Mouse (Mus musculus): Measurements from ENCODE around the gene Traf7.

Gene Traf7

DNA sequence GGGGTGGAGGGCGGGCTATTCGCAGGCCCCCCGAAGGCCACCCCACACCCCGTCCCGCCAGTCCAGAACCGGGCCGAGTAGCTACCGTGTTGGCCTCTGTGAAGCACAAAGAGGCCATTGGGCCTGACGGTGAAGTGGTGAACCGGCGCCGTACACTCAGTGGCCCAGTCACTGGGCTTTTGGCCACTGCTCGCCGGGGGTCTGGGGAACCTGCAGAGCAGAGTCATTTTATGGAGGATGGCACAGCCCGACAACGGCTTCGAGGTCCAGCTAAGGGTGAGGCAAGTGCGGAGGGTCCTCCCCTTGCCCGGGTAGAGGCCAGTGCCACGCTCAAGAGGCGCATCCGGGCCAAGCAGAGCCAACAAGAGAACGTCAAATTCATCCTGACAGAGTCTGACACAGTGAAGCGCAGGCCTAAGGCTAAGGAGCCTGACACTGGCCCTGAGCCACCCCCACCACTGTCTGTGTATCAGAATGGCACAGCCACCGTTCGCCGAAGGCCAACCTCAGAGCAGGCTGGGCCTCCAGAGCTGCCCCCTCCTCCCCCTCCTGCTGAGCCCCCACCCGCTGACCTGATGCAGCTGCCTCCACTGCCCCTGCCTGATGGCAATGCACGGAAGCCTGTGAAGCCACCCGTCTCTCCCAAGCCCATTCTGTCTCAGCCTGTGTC is 22.3 kb downstream of the Traf7 start:
- DNase-seq = no peak

DNA sequence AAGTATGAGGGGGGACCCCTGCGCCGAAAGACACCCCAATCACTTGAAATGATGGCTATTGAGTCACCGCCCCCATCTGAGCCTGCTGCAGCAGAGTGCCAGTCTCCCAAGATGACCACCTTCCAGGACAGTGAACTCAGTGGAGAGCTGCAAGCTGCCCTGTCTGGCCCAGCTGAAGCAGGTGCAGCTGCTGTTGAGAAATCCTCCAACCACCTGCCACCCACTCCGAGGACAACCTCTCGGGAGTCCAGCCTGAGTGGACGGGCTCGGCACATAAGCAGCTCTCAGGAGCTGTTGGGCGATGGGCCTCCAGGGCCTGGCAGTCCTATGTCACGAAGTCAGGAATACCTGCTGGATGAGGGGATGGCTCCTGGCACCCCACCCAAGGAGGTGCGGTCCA is 23.7 kb downstream of the Traf7 start:
- no peak for DNase-seq

DNA sequence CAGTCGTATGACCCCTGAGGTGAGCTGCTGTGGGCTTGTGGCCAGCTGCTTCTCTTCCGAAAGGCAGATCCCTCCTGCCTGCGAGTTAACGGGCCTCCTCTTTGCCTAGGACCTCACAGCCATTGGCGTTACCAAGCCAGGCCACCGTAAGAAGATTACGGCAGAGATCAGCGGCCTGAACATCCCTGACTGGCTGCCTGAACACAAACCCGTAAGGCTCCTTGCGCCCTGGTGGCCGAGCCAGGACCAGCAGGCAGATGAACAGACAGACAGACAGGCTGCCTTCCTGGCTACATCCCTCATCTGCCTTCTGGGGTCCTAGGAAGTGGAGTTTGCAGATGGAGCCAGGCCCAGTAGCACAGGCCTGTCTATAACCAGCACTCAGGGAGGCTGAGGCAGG is 25.5 kb downstream of the Traf7 start:
- no peak for DNase-seq

DNA sequence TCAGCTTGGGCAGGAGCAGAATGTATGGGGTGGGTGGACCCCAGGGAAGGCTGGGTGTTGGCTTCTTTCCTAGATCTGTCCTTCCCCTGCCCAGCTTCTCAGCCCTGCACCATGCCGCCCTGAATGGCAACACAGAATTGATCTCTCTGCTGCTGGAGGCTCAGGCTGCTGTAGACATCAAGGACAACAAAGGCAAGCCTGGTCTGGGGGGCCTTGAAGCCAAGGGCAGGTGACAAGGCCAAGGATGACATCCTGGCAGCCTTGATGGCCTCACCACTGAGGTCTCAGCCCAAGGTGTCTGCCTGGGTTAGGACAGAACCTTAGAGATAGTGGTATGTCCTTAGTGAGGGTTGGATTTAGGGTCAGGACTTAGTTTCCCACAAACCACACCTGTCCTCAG is 31.7 kb downstream of the Traf7 start:
- DNase-seq = no peak

DNA sequence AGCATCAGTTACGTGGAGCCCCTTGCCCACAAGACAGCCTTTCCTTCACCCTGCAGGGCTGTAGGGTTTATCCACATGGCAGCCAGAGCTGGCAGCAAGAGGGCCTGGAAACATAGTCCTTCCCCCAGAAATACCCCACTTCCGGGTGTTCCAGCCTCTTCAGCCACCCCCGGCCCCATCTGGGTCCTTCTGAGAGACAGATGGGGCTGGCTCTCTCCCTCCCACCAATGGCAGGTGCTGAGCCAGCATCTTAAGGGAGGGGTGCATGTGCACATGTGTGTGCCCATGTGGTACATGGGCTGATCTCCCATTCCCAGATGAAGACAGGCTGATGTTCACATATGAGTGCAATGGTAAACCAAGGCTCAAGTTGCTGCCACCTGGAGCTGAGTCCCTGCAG is 32.3 kb downstream of the Traf7 start:
- no peak for DNase-seq

DNA sequence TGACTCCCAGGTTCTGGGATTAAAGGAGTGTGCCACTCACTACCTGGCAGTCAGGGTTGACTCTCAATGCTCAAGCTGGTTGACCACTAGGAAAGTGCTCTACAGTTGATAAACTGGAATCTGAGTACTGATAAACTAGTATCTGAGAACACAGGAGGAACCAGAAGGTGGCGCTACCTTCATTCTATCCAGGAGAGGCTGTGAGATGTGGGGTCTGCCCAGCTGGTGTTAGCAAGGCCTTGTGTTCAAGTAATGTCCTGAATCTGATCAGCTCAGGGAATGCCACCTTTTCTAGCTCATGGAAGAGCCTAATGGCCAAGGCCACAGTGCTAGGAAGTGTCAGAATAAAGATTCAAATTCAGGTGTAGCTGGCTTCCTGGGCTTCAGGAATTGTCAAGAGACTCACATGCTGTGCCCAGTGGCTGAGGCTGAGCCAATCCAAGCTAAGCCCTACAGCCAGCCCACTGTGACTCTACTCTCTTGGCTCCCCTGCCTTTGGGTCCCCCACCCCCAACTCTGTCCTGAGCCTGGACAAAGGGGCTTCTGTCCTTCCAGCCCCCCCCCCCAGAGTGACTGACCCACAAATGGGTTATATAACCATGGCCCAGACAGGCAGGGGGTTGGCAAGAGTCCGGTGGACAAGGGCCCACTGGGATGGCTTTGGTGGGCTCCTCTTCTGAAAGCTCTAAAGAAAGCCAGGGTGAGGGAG is 33.0 kb downstream of the Traf7 start:
- peak in 1 of 2 experiments; percentile 36 for DNase-seq

DNA sequence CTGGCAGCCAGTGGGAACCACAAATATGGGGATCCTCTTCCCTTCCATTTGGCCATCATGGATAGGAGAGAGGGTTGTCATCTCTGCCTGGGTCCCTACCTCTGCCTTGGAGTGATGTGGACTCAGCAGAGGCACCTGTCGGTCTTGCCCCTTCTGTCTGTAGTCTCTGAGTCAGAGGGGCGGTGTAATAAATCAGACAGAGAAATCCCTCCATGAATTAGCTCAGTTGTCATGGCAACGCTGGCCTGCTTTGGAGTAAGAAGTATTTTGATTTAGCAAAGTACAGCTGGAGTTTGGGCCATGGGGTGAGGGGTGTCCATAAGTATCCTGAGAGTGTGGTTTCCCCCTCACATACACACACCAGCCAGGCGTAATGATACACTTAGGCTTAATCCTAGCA is 37.3 kb downstream of the Traf7 start:
- DNase-seq = no peak

DNA sequence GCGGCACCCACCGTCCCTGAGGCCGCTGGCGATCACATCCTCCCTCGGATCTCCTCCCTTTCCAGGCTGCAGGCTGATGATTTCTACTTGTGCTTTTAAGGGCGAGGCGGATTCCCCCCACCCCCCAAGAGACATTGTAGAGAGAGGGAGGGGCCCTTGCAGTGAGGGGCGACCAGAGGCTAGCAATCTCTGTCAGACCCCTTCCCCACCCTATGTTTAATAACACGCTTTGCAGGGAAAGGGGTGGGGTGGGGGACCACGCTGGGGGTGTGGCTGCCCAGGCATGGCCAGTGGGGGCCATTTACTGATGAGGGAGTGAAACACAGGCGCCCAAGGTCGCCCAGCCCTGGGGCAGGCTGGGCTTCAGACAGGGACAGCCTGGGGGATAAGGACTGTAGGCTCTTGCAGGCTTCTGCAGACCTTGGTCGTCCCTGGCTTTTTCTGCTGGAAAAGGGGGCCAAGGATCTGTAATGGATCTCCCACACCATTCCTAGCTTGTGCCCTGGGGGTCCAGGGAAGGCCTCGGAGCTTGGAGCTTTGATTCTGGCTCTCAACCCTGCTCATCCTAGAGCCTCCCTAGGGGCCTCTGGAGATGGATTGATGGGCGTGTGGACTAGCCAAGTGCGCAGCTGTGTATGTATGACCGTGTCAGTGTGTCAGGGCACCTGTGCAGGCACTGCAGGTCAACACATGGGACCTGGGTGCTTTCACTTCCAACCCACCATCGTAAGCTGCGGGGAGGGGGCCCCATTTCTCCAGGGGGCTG is 38.3 kb downstream of the Traf7 start:
- no peak for DNase-seq

DNA sequence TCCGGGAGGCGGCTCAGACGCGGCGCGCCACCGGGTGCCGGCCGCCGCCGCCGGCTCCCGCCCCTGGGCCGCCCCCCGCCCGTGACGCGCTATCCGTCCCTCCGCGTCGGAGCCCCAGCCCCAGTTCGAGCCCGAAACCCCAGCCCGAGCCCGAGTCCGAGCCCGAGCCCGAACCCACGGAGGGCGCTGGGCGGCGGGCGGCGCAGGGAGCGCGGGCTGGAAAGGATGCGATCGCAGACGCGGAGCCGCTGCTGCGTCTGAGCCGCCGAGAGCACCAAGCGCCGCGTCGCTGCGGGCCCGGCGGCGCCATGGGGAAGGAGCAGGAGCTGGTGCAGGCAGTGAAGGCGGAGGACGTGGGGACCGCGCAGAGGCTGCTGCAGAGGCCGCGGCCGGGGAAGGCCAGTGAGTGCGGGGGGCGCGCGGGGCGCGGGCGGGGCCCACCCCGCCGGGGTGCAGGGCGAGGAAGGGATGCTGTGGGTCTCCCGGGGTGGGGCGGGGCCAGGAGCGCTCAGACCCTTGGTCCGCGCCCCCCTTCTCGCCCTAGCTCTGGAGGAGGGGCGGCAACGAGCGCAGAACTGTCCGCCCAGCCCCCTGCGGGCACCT is 39.0 kb downstream of the Traf7 start:
- peak in 1 of 2 experiments; percentile 16 for DNase-seq

DNA sequence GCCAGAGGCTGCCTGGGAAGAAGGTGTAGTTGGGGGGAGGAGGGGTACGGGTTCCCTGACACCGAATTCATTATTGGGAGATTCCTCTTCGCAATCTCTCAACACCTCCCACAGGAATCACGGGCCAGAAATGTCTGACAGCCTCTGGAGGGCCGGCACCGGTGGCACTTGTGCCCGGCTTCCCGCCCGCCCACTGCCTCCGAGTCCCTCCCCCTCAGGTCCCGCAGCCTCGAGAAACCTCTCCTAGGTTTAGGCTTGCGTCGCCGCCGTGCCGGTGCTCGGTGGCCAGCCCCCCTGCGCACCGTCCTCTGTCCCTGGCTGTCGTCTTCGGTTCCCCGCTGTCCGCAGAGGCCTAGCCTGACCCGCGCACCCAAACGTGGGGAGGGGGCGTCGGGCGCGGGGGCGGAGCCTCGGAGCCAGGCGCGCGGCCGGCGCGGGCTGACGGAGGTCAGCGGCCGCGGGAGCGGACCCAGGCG is 39.5 kb downstream of the Traf7 start, which contains the start of gene Caskin1:
TSS of gene Caskin1 (plus strand) at position 416 of the 476 bp plus-strand sequence.
- DNase-seq = no peak

DNA sequence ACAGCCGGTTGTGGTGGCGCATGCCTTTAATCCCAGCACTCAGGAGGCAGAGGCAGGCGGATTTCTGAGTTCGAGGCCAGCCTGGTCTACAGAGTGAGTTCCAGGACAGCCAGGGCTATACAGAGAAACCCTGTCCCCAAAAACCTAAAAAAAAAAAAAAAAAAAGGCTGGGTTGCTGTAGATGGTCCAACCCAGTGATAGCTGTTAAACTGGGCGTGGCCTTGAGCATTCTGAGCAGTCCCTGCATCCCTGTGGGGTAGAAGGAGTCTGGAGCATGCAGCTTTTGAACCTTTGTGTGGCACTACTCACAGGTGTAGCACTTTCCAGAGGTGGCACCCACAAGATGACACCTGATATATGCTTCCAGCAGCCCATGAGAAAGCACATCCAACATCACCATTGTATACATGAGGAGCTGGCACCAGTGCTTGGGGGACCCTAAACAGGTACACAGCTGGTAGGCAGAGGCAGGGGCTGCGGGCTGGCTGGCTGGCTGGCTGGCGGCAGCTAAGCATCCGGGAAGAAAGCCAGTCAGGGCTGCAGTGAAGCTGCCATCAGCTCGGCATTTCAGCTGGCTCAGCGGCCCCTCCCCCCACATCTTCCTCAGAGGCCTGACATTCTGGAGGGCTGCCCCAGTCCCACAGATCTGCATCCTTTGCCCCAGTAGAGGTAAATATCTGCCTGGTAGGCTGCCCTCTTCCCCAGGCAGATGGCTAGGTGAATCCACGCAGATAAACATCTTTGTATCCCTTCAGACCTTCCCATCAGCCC is 42.5 kb downstream of the Traf7 start:
- peak in 1 of 2 experiments; percentile 26 for DNase-seq

DNA sequence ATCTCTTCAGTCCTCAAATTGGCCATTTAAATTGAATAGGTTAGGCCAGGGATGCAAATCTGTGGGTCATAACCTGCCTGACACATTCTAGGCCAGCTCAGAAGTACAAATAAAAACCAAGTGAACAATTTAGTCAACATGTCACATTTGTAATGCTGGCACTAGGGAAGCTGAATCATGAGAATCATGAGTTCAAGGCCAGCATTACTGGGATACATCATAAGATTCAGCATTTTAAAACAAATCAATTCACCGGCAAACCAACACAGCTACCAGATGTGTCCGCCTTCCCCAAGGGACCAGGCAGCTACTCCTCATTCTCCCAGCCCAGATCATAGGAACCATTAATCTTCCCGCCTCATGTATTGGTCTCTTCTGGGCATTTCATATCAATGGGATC is 44.2 kb downstream of the Traf7 start:
- no peak for DNase-seq

DNA sequence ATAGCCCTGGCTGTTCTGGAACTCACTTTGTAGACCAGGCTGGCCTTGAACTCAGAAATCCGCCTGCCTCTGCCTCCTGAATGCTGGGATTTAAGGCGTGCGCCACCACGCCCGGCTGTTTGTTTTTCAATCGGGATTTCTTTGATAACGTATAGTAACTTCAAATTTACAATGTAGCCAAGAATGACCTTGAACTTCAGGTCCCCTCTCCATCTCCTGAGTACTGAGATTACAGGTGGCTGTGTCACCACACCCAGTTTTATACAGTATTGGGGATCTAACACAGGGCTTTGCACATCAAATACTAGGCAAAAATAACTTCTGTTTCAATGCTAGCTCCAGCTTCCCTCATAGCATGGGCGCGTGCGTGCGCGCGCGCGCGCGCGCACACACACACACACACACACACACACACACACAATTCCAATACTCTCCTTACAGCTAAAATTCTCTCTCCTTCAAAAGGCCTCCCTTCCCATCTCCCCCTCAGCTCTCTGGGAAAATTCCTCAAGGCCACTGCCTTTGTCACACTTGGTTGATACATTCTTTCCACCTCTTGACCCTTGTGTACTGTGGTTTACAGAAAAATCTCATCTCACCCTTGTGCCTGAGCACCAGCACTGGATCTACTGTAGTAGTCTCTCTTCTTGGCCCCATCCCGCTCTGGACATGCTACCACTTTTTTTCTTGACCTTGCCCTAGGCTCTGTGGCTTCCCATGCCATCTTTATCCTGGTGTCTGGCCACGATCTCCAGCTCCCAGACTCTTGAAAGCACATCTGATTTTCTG is 46.5 kb downstream of the Traf7 start:
- DNase-seq = no peak

DNA sequence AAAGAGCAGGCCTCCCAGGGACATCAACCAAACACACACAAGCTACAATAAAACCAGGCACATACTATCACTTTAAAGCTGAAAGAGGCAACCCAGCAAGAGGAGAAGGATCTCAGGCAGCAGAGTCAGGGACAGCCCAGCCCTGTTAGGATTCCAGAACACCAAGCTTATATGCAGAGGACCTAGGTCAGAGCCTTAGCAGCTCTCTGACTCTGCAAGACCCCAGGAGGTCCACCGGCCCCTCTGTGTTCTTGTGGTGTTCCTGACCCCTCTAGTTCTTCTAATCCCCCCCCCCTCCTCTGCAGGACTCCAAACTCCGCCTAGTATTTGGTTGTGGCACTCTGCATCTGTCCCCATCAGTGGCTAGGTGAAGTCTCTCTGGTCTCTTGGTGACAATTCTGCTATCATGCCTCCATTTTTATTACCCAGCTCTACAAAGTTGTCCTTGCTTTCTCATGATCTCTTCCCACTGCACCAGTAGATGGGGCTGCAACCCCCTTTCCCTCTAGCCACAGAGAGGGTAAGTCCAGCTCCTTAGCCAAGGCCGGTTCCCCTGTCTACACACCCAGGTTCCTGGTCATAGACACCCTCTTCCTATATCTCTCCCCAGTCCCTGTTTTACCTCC is 47.4 kb downstream of the Traf7 start:
- no peak for DNase-seq

DNA sequence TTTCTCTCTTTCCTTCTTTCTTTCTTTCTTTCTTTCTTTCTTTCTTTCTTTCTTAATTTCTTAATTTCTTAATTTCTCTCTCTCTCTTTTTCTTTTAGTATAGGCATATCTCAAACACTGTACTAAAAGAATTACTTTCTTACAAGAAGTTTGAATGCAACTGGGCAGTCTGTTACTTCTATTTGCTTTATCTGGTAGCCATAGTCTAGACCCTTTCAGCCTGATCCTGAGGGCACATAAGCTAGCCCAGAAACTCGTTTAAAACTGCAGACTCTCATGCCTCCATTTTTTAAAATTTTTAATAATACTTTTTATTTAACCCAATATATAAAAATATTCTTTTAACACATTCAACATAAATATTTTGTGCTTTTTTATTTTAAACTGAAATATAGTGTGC is 48.3 kb downstream of the Traf7 start:
- no peak for DNase-seq

DNA sequence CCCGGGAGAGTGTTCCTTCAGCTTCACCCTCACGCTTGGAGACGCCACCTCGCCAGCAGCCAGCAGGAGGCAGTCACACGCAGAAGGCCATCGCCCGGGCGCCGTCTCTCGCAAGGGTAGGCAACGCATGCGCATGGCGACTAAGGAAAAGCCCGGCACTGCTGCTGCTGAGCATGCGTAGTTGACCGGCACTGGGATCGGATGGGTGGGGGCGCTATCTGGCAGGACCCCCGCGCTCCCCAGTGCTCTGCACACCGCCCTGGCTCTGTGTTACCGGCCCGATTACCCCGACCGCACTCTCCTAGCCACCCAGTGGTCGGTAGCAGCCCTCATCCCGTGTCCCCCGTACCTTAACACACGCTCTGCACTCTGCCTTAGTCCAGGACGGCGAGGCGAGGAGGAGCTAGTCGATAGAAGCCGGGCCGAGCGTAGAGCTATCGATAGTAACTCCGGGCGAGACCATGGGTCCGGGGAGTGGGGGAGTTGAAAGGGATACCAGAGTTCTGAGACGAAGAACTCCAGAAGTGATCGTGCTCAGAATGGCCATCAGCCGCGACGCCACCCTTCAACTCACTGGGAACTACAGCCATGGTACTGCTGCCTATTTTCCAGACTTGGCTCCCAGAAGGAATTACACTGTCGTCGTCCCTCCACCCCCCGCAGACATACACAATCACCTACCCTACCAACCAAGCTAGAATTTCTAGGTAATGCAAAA is 48.9 kb downstream of the Traf7 start, which contains the start of gene Mlst8:
TSS of gene Mlst8 (minus strand) at position 416 of the 718 bp plus-strand sequence.
- peak; percentile 96 to 97 for DNase-seq

DNA sequence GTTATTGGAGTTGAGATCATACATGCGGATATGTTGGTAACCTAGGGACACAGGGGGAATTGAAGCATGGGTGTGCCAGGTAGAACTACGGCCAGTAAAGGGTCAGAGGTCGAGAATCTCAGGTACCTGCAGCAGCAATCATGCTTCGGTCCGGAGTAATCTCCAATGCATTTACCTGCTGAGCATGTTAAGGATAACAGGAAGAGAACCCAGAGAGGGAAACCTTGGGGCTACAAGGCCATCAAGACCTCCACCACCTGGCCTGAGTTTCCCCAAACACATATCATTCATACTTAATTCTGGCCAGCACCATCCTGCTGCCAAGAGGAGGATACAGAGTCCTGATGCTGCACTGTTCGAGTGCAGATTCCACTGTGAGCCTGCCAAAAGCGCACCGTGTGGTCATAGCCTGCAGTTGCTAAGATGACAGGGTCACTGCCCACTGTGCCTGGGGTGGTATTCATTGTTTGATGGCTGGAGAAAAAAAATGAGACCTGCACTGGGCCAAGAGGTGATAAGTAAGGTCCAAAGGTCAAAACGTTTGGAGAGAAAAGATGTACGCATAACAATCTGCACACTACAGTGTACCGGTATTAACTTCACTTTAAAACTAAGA is 49.6 kb downstream of the Traf7 start:
- no peak for DNase-seq

DNA sequence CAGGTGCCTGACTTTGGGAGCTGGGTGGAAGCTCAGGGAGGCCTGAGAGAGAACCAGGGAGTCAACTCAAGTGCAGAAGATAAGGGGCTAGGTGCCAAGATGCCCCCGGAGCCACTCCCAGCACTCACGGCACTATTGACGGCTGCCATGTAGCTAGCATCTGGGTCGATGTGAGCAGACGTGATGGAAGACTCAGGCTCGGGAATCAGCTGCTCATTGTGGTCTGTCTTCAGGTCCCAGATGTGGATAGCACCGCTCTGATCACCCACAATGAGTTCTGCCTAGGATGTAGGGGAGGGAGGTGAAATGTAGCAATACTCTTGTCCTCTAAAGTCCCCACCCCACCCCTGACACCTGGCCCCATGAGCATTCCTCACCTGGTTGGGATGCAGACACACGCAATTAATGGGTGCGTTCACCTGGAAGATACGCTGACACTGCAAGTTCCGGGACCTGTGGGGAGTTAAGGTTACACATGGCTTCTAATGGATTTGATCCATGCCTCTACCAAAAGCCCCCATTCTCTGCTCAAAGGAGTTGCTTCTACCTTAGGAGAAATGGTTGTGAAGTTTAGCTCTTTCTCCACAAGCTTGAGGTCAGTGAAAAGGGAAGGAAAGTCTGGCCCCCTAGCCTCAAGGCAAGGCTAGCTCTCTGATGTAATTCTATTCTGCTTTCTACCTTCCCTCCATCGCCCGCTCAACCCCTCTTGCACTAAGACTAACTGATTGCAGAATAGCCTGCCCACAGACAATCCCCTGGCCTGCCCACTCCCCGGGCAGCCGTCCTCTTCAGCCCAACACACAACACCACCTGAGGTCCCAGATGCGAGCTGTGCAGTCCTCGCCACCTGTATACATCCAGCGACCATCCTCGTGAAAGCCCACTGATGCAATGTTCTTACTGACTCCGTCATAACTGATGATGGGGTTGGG is 50.4 kb downstream of the Traf7 start:
- DNase-seq = no peak
